Mouse (Mus musculus): ENCODE results near the gene Dhx8.

The Dhx8 gene

DNA sequence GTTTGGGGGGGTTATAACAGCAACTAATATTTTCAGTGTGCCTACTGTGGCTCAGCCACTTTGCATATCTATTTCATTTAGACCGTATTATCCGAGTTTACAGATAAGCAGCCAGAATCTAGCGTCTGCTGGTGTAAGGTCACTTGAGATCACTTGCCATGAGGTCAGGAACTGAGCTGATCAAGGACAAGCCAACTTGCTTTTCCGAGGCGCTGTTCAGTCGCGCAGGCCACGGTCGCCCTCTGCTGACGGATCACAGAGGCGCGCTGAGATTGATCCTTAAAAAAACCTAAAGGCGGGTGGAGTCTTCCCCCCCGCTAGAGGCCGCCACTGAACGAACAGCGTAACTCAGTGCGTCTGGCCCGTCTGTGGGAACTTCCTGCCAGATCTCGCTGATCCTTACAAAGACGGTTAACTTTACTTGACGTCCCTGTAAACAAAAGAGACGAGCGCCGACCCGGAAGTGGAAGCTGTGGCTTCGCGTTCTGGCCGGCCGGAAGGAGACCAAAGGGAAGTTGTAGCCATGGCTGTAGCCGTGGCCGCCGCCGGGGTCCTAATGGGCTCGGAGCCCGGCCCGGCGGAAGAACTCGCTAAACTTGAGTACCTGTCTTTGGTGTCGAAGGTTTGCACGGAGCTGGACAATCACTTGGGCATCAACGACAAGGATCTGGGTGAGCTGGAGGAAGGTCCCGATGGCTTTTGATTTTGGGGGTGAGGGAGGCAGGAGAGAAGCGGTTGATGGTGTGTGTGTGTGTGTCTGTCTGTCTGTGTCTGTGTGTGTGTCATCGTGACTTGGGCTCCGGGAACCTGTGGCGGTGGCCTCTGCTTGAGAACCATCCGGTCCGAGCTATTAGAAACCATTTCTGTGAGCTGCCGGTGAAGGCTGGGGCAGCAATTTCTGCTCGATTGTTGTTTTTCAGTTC lies at the start of gene Dhx8:
Dhx8 (plus strand) TSS at position 402 of the 923 bp plus-strand sequence.
- in situ Hi-C loops (cut with MboI, MseI) = loop anchor here (5.0 kb wide), 1 partner anchor 70 kb away; no protein-coding TSS in a partner anchor

DNA sequence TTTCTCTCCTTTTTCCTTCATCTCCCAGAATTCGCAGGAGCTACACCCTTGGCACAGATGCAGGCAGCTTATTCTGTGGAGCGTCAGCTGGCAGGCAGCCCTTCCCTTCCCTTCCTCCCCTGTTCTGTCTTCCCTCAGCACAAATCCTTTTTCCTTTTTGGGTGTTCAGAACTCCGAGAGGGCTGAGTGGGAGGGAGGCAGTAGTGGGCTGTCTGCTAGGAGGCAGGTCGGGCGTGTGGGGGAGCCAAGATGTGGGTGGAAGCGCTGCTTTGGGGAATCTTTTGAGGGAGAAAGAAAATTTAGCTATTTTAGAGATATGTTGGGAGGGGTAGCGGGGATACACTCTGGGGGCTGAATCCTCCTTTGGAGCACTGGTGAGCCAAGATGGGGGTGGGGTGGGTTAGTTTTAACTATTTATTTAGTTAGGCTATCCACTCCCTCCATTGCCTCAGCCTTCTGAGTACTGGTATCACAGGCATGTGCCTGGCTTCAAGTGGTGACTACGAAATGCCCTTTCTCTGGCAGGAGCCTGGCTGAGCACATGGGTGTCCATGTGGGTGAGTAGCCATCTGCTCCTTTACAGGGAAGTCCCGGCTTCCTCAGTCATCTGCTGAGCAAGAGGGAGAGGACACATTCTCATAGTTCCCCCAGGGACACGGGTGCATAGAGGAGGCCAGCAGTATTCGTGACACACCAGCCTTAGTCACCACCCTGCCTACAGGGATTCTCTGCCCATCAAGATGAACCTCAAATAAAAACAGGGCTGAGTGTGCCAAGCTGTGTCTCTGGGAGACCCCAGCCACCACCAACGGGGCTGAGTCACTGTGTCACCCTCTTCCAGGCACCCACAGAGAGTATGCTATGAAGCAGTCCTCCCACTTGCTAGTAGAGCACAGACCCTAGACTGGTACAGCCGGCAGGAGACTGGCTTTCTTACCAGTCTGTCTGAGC lies 45.1 kb upstream of the Dhx8 start:
- in situ Hi-C loops (cut with MboI, MseI) = no loop called here

- in situ Hi-C loops (cut with MboI, MseI) = no loop called here
Observed at GRCm38 (mm10) chr11:101689701-101690113, 43.0 kb upstream of the Dhx8 start.

DNA sequence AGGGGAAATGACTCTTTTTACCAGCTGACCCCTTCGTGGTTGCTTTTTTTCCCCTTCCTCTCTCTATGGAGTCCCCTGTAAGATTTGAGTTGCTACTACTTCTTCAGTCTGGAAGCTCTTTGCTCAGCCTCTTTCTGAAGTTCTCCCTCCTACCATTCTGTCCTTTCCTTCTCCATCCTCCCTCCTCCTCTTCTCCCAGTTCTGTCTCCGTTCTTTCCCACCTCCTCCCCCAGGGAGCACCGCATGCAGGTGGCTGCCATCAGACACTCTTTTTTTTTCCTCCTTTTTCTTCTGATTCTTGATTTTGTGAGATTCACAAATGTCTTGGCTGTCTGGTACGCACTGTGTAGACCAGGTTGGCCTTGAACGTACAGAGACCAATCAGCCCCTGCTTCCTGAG lies 42.4 kb upstream of the Dhx8 start:
- in situ Hi-C loops (cut with MboI, MseI) = no loop called here

DNA sequence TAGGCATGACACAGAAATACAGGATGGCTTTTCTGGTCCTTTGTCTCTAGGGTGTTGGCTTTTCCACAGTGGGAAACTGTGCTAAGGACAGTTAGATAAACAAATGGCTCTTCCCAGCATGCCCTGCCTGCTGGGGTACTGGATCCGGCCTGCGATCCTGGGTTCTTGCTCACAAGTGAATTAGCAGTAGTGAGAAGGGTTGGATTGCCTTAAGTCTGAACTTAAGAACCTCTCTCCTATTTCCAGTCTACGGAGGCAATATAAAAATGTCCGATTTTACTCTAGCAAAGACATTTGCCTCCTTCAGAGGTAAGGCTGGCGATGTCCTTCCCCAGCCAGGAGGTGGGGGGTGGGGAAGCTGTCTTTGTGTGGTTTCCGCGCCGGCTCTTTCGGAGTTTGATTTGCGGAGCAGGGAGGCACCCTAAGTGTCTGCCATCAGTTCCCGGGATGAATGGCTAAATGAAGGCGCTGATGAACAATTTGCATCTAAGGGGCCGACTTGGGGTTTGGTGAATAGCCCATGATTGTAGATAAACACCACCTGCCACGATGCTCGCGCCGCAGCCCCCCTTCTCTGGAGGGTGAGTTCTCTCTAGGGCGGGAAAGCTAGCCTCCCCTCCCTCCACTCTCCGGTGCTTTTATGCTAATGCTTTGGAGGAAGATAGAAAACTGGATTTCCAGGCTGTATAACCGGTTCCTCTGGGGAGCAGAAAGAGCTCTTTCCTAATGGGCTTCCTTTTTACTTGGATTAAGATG lies 36.6 kb upstream of the Dhx8 start:
- in situ Hi-C loops (cut with MboI, MseI) = no loop called here

DNA sequence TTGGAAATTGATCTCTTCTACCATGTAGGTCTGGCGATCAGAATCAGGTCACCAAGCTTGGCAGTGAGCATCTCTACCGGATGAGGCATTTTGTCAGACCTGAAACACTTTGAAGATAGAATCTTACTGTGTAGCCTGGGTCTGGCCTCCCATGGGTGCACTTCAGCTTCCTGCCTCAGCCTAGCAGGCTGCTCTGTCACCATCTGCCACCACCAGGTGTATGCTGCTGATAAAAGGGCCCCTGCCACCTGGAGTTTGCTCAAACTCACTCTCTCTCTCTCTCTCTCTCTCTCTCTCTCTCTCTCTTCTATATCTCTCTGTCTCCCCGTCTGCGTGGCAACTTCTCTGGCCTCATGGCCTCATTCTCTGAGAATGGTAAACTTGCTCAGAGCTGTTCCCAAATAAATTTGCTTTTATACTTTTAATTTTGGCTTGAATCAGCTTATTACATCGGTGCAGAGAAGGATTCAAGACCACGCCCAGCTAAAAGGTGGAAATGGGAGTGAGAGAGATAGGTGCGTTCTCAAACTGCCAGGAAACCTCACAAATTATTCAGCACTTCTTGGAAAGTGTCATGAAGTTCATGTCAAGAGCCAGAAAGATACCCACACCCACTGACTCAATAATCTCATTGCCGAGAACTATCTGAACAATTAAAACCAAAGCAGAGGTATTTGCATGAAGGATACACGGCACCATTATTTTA lies 35.4 kb upstream of the Dhx8 start:
- in situ Hi-C loops (cut with MboI, MseI) = no loop called here

DNA sequence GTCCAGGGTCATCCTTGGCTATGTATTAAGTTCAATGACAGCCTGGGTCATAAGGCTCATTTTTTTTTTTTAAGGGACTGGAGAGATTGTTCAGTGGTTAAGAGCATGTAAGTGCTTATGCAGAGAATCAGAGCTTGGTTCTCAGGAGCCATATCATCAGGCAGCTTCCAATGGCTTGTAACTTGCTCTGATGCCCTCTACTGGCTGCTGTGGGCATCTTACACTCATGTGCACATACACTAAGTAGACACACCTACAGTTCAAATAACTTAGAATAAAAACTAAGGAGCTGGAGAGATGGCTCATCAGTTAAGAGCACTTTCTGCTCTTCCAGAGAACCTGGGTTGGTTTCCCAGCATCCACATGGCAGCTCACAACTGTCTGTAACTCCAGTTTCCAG lies 34.6 kb upstream of the Dhx8 start:
- in situ Hi-C loops (cut with MboI, MseI) = no loop called here

GRCm38 (mm10) chr11:101699556-101699955 lies 33.2 kb upstream of the Dhx8 start:
- in situ Hi-C loops (cut with MboI, MseI) = no loop called here

DNA sequence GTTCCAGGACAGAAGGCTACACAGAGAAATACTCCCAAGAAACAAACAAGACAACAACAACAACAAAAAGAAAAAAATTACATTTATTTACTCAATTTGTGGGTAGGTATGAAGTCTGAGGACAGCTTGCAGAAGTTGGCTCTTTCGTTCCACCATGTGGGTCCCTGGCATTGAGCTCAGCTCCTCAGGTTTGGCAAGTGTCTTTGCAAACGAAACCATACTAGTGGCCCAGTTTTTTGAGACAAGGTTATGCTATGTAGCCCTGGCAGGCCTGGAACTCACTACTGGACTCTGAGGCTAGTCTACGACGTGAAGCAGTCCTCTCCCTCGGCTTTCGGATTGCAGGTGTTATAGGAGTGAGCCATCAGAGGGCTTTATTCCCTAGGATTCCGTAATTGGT lies 32.7 kb upstream of the Dhx8 start:
- in situ Hi-C loops (cut with MboI, MseI) = no loop called here

DNA sequence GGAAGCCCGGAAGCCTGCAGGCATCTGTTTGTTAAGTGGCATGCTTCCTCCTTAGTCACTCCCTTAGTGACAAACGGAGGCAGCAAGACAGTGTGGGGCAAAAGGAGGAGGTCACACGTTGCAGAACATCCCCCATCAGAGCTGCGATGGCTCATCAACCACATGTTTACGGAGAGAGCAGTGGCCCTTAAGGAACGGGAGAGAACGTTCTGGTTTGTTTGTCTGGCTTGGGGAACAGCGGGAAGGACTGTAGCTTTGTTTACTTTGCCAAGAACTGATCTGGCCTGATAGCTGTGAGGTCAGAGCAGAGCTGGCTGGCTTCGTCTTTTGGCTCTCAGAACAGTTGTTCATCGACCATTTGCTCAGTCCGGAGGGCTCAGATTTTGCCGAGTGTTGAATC lies 32.3 kb upstream of the Dhx8 start:
- in situ Hi-C loops (cut with MboI, MseI) = no loop called here

GRCm38 (mm10) chr11:101704081-101704480 lies 28.6 kb upstream of the Dhx8 start:
- in situ Hi-C loops (cut with MboI, MseI) = no loop called here

DNA sequence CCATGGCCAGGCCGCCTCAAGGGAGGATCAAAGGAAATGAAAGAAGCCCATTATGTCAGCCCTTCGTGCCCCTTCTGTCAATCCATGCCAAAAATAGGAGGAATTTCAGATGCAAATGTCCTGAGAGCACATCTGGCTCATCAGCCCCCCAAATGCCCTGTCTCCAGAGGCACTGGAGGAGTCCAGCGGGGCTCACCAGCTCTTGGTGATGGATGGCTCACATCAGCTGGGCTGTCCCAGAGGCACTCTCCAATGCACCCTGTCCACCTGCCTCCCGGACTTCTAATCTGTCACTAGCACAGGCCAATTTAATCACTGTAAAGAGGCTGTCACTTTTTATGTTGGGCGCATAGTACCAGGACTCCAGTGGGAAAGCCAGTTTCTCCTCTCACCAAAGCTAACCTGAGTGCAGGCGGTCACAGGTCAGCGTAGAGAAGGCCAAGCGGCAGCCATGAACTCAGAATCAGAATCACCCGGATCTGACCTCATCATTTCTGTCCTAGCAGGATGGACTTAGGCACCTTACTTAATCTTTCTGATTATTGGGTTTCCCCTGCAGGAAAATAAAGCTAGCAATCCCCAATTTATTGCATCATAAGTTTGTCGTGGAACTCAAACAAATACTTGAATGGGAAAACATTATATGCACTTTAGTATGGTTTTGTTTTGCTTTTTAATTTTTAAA lies 25.8 kb upstream of the Dhx8 start:
- in situ Hi-C loops (cut with MboI, MseI) = no loop called here

DNA sequence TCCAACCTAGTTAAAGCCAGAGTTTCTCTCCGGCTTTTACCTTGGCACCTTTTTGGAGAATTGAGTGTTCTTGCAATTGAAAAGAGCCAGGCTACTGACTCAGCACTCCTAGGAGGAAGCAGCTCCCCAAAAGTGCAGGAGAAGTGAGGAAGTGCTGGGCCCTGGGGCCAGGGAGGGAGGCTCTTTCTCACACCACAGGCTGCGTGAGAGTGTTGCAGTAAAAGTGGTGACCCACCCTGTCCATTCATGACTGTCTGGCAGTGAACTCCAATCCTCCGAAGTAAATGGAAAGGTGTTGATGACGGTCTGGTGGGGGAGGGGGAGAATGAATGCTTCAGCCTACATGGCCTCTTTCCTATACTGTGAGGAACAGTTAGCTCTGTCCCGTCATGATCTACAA lies 24.2 kb upstream of the Dhx8 start:
- in situ Hi-C loops (cut with MboI, MseI) = no loop called here

GRCm38 (mm10) chr11:101712811-101713210 lies 19.9 kb upstream of the Dhx8 start:
- in situ Hi-C loops (cut with MboI, MseI) = loop anchor here (5.0 kb wide), 1 partner anchor 36 kb away; no protein-coding TSS in a partner anchor

DNA sequence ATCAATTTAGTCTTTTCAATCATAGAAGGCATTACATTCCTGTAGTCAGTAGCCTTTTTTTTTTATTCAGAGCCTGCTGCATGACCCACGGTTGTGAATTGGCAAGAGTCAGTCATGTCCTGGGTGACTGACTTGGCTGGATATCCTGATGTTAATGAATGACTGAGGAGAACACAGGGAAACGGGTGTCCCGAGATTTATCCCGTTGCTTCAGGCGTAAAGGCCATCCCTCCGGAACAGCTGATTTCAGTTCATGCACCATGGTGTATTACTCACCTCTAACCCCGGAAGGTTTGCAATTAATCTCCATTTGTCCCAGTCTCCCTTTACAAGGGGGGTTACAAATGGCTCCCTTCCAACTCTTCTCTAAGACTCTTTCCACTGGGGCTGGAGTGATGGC lies 18.7 kb upstream of the Dhx8 start:
- in situ Hi-C loops (cut with MboI, MseI) = loop anchor here (5.0 kb wide), 1 partner anchor 37 kb away; no protein-coding TSS in a partner anchor

GRCm38 (mm10) chr11:101718324-101718723 lies 14.4 kb upstream of the Dhx8 start:
- in situ Hi-C loops (cut with MboI, MseI) = no loop called here

DNA sequence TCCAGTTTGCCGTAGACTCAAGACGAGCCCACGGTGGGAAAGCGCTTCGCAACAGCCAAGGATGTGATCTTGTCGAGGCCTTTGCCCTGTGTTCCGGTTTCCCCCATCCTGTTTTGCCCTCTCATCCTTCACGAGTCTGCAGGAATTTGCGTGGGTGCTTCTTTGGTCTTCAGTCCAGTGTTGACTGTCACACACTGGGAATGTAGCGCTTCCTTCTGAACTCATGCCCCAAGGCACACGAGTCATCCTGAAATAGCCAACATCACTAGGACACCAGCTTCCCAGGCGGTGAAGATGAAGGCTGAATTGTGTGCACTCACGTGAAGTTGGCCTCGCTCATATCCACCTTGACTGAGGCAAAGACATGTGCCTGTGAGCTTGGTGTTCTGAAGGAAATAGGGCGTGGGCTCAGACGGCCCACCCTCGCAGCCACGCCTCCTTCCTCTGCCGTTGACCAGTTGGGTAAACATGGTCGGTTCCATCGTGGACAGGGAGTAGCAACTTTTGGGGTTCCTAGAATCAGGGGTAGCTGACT lies 12.7 kb upstream of the Dhx8 start:
- in situ Hi-C loops (cut with MboI, MseI) = no loop called here

GRCm38 (mm10) chr11:101725043-101725442 lies 7.7 kb upstream of the Dhx8 start:
- in situ Hi-C loops (cut with MboI, MseI) = no loop called here

GRCm38 (mm10) chr11:101726765-101727164 lies 6.0 kb upstream of the Dhx8 start:
- in situ Hi-C loops (cut with MboI, MseI) = no loop called here

GRCm38 (mm10) chr11:101729308-101729707 lies 3.4 kb upstream of the Dhx8 start:
- in situ Hi-C loops (cut with MboI, MseI) = no loop called here
